In genomic region chr2:77973296-77973695, GRCm38 (mm10) we compare ENCODE assay signal across 15 mouse cellular contexts.
"Had no signal": no experiment of that assay in that cellular context is flagged by ENCODE, and none has a peak within 500 bp of the region (broad histone marks: within the 10 kb centered on the region; RNA-seq: fewer than 3 reads in every experiment).

No protein-coding gene starts in this region.

- DNase-seq: cerebellum, adult 9-10 months; cerebellum, adult 9-11 months; cerebellum, postnatal 14 days; cerebellum, postnatal 25 days; cerebellum, postnatal 36 days; embryo, embryonic 11 days; forebrain, postnatal 0 days; gastrocnemius, adult 2 months; gastrocnemius, postnatal 10 days; gastrocnemius, postnatal 14 days; gastrocnemius, postnatal 25 days; gastrocnemius, postnatal 36 days; heart, adult 11 months; heart, adult 18-20 months; heart, adult 2 months had no signal
